Mouse (Mus musculus): ENCODE measurements around the gene BC030870. TPM values are rescaled to one million over a fixed set of nuclear protein-coding genes. Genes with fewer than 3 reads are reported as not detected.

BC030870 gene
- polyA plus RNA-seq, 1 experiment from 2014 or later: not detected

Small RNAs within 50 kb of the gene (microRNA-seq; reads per million reads assigned to microRNA genes)
- gene Gm24333: not detected

Other genes with a start within 250 kb of the BC030870 start
- gene Tmem192, start 182.4 kb downstream of the BC030870 start, polyA plus RNA-seq (2016; fragmentation: Nextera tagmentation; extraction: Ambion mirVana): 18.0 and 19.7 TPM in 2 replicates
- not detected in 2 replicates for gene Trim75, start 141.7 kb downstream of the BC030870 start, polyA plus RNA-seq (2016; fragmentation: Nextera tagmentation; extraction: Ambion mirVana)
- 0.07 TPM in 1 of 2 replicates, not detected in the other for gene Trim61, start 111.0 kb downstream of the BC030870 start, polyA plus RNA-seq (2016; fragmentation: Nextera tagmentation; extraction: Ambion mirVana)
- not detected in 2 replicates for gene Trim60, start 111.0 kb downstream of the BC030870 start, polyA plus RNA-seq (2016; fragmentation: Nextera tagmentation; extraction: Ambion mirVana)
- 2.7 and 3.1 TPM in 2 replicates for gene Apela, start 92.2 kb downstream of the BC030870 start, polyA plus RNA-seq (2016; fragmentation: Nextera tagmentation; extraction: Ambion mirVana)
- gene Gm10663, start 54.5 kb downstream of the BC030870 start, polyA plus RNA-seq (2016; fragmentation: Nextera tagmentation; extraction: Ambion mirVana): not detected in 2 replicates

Measured in forebrain, embryonic 10.5 days (tissue).